Mouse (Mus musculus): ENCODE results near the gene 1700122O11Rik. TPM values are rescaled to one million over a fixed set of nuclear protein-coding genes. Genes with fewer than 3 reads are reported as not detected.

1700122O11Rik gene
- total and polyA plus RNA-seq, 3 experiments = not detected

DNA sequence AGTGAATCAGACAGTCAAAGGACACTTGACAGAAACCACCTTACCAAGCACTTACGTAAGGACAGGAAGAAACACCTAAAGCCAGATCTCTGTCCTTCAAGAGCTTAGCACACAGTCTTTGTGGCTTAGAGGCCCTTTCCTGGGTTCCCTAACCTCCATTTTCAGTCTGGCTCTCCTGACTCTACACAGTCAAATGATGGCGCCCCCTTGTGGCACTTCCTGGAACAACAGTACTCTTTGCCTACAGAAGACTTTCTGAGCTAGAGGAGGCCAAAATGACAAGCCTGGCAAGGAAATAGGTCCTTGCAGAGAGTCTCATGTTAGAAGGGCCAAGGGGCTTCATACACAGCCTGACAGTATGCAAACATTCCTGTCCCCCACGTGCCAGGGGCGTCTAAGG lies 7.5 kb upstream of the 1700122O11Rik start:
- TF ChIP-seq POLR2AphosphoS5 (IDR thresholded peaks at IDR 0.05; ENCODE audit: insufficient replicate concordance, low read depth, low read length) (no peak), CTCF (IDR thresholded peaks at IDR 0.05; ENCODE audit: low read depth, low read length) (peak; percentile 62)
- DNase-seq (ENCODE audit: low spot score) (no peak), ATAC-seq (ENCODE audit: extremely low read depth, insufficient number of reproducible peaks, low FRiP score, poor library complexity, severe bottlenecking) (no peak)
- Histone ChIP-seq H3K36me3 (replicated peaks) (no peaks in the 10 kb centered on the region), H3K27me3 (ENCODE audit: insufficient read depth, low read length) (no peaks in the 10 kb centered on the region), H3K4me3 (ENCODE audit: low read depth, low read length) (no peak overlapping the region), H3K9me3 (replicated peaks) (peaks cover 19% of the 10 kb centered on the region), H3K4me1 (ENCODE audit: insufficient read depth, low read depth, low read length) (no peaks in the 10 kb centered on the region)

DNA sequence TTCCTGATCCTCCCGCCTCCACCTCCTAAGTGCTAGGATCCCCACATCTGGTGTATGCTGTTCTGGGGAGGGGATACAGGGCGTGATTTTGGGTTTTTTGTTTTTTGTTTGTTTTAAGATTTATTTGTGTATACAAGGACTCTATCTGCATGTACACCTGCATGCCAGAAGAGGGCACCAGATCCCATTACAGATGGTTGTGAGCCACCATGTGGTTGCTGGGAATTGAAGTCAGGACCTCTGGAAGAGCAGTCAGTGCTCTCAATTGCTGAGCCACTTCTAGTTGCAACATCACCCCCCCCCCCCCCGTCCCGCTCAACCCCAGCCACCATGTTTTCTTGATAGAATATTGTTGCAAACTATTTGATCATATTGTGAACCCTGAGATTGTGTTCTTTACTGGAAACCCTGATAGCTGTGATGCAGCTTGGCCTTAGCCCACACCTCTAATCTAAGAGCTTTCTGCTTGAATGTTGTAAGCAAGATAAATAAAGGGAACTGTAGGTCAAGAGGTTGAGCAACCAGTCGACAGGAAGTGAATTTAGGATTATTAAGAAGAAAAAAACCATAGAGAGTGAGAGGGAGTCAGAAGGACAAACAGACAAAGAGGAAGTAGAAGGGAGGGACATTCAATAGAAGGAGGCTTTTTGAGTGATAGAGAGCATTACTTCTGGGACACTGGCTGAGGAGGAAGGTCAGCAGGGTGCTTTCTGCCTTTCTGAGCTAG lies 5.2 kb upstream of the 1700122O11Rik start:
- TF ChIP-seq GATA1 (IDR thresholded peaks at IDR 0.05; ENCODE audit: borderline replicate concordance, low read length) = no peak
- no peak for TF ChIP-seq CTCF (IDR thresholded peaks at IDR 0.05; ENCODE audit: low read depth, low read length)
- no peak for TF ChIP-seq TAL1 (conservative IDR thresholded peaks at IDR 0.05; ENCODE audit: low read depth, low read length)
- TF ChIP-seq GATA2 (IDR thresholded peaks at IDR 0.05; ENCODE audit: borderline replicate concordance, low read depth, low read length) = no peak
- no peak for TF ChIP-seq POLR2AphosphoS5 (IDR thresholded peaks at IDR 0.05; ENCODE audit: insufficient replicate concordance, low read depth, low read length)
- Histone ChIP-seq H3K4me3 (ENCODE audit: low read depth, low read length) (no peak overlapping the region), H3K36me3 (replicated peaks) (no peaks in the 10 kb centered on the region), H3K4me1 (ENCODE audit: insufficient read depth, low read depth, low read length) (no peaks in the 10 kb centered on the region), H3K9me3 (replicated peaks) (peaks cover 22% of the 10 kb centered on the region), H3K27me3 (ENCODE audit: insufficient read depth, low read length) (no peaks in the 10 kb centered on the region)
- DNase-seq (ENCODE audit: low spot score) (no peak), ATAC-seq (ENCODE audit: extremely low read depth, insufficient number of reproducible peaks, low FRiP score, poor library complexity, severe bottlenecking) (no peak)

DNA sequence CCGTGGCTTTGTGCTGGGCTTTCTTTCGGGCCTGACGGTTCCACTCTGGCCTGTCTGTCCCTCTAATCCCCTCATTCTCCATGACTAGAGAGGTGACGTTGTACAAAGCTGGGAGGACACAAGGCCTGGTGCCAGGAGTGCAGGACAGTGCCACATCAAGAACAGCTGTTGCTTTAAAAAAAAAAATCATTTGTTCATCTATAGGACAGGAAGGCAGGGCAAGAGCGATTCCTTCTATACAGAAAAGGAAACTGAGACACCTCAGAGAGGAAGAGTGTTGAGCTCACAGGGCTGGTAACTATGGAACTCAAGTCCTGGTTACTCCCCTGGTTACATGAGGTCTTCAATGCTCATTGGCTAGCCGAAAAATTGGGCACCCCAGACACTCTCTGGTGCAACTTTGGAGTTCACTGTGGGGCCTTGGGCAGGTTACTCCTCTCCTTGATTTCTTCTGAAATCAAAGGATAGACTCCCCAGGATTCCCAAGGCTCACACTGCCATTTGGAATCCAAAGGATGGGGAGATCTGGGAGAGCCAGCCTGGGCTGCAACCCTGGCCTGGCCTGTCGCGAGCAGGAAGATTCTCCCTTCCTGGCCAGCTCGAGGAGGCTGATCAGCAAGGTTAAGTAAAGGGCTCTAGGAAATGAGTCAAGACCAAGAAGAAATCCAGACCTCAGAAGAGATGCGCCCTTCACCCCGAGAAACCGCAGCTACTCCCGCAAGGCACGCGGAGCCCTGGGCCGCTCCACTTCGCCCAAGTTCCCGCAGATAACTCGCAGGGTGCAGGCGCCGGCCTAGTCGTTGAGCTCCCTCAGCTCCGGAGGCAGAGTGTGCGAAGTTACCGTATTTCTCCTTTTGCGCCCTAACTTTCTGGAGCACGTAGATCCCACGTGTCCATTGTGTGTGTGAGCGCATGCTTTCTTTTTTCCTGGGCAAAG lies 3.5 kb upstream of the 1700122O11Rik start:
- Histone ChIP-seq H3K36me3 (replicated peaks) (no peaks in the 10 kb centered on the region), H3K9me3 (replicated peaks) (peaks cover 24% of the 10 kb centered on the region), H3K4me1 (ENCODE audit: insufficient read depth, low read depth, low read length) (no peaks in the 10 kb centered on the region), H3K4me3 (ENCODE audit: low read depth, low read length) (no peak overlapping the region), H3K27me3 (ENCODE audit: insufficient read depth, low read length) (no peaks in the 10 kb centered on the region)
- DNase-seq (ENCODE audit: low spot score) (no peak), ATAC-seq (ENCODE audit: extremely low read depth, insufficient number of reproducible peaks, low FRiP score, poor library complexity, severe bottlenecking) (no peak)
- no peak for TF ChIP-seq GATA1 (IDR thresholded peaks at IDR 0.05; ENCODE audit: borderline replicate concordance, low read length)
- no peak for TF ChIP-seq GATA2 (IDR thresholded peaks at IDR 0.05; ENCODE audit: borderline replicate concordance, low read depth, low read length)
- TF ChIP-seq TAL1 (conservative IDR thresholded peaks at IDR 0.05; ENCODE audit: low read depth, low read length) = no peak
- TF ChIP-seq POLR2AphosphoS5 (IDR thresholded peaks at IDR 0.05; ENCODE audit: insufficient replicate concordance, low read depth, low read length) = no peak
- TF ChIP-seq CTCF (IDR thresholded peaks at IDR 0.05; ENCODE audit: low read depth, low read length) = no peak

DNA sequence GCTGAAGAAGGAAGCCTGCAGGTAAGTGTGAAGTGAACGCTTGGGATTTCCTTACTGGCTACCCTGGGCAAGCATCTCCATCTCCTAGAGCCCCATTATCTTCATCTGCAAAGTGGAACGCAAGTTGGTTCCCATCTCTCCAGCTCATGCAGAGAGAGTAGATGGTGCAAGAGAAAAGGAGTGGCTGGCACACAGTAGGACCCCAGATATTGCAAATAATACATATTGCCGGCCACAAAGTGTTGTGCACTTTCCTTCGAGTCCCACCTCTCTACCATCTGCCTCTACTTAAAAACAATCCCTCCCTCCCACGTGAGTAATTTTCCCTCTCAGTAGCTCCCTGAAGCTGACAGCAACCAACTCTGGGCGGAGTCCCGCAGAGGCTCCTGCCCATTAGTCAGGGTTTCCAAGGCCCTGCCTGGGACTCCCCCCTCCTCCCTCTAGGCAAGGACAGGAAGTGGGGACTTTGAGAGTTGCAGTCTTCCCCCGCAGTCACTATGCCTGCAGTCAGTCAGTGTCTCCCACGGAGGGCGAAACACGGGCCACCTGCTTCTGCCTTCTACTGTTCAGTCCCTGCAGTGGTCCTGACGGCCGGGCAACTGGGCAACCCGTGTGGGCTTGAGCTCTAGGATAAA lies 1.3 kb upstream of the 1700122O11Rik start:
- DNase-seq (ENCODE audit: low spot score) (no peak), ATAC-seq (ENCODE audit: extremely low read depth, insufficient number of reproducible peaks, low FRiP score, poor library complexity, severe bottlenecking) (no peak)
- H3K36me3 ChIP-seq (replicated peaks) = no peaks in the 10 kb centered on the region

DNA sequence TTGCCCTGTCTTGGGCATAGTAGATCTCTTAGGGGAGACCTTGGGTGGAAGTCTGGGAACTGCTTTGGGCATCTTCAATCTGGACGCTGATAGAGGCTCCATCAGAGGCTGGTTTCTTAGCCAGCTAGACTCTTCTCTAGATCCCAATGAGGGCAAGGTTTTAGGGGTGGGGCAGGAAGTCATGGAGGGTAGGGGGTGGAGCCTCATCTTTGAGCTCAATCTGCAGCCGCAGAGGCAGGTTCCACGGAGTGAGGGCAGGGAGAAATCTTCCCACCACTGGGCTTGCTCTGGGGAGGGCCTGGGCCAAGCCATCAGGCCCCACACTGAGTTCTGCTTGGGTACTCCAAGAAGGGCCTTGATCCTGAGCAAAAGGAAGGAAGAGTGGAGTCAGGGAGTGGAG lies 1.2 kb downstream of the 1700122O11Rik start:
- no peak overlapping the region for H3K4me3 ChIP-seq (ENCODE audit: low read depth, low read length)
- no peak for DNase-seq (ENCODE audit: low spot score)
- no peaks in the 10 kb centered on the region for H3K27me3 ChIP-seq (ENCODE audit: insufficient read depth, low read length)
- peaks cover 42% of the 10 kb centered on the region for H3K9me3 ChIP-seq (replicated peaks)
- H3K4me1 ChIP-seq (ENCODE audit: insufficient read depth, low read depth, low read length) = no peaks in the 10 kb centered on the region
- TF ChIP-seq POLR2AphosphoS5 (IDR thresholded peaks at IDR 0.05; ENCODE audit: insufficient replicate concordance, low read depth, low read length) = no peak
- no peak for TF ChIP-seq TAL1 (conservative IDR thresholded peaks at IDR 0.05; ENCODE audit: low read depth, low read length)
- TF ChIP-seq CTCF (IDR thresholded peaks at IDR 0.05; ENCODE audit: low read depth, low read length) = no peak
- no peak for TF ChIP-seq GATA2 (IDR thresholded peaks at IDR 0.05; ENCODE audit: borderline replicate concordance, low read depth, low read length)
- no peak for TF ChIP-seq GATA1 (IDR thresholded peaks at IDR 0.05; ENCODE audit: borderline replicate concordance, low read length)
- no peaks in the 10 kb centered on the region for H3K36me3 ChIP-seq (replicated peaks)
- ATAC-seq (ENCODE audit: extremely low read depth, insufficient number of reproducible peaks, low FRiP score, poor library complexity, severe bottlenecking) = no peak

More for the DNA sequence above, 1.3 kb upstream of the 1700122O11Rik start:
- TF ChIP-seq POLR2AphosphoS5 (IDR thresholded peaks at IDR 0.05; ENCODE audit: insufficient replicate concordance, low read depth, low read length) = no peak
- TF ChIP-seq GATA2 (IDR thresholded peaks at IDR 0.05; ENCODE audit: borderline replicate concordance, low read depth, low read length) = no peak
- TF ChIP-seq GATA1 (IDR thresholded peaks at IDR 0.05; ENCODE audit: borderline replicate concordance, low read length) = no peak
- TF ChIP-seq CTCF (IDR thresholded peaks at IDR 0.05; ENCODE audit: low read depth, low read length) = no peak
- TF ChIP-seq TAL1 (conservative IDR thresholded peaks at IDR 0.05; ENCODE audit: low read depth, low read length) = no peak
- H3K27me3 ChIP-seq (ENCODE audit: insufficient read depth, low read length) = no peaks in the 10 kb centered on the region
- H3K4me1 ChIP-seq (ENCODE audit: insufficient read depth, low read depth, low read length) = no peaks in the 10 kb centered on the region
- H3K4me3 ChIP-seq (ENCODE audit: low read depth, low read length) = no peak overlapping the region
- H3K9me3 ChIP-seq (replicated peaks) = peaks cover 28% of the 10 kb centered on the region
